Mouse (Mus musculus) gastrocnemius, postnatal 25 days (tissue): ENCODE measurements at regions not wholly inside any gene's neighbourhood (a gene's known extent, or its start where the extent isn't known, plus 50 kb on each side); places are given as distances from the start of the nearest gene placed in this dataset.

Experiments used
- DNase-seq: peaks from one replicate; pipeline ENCODE4 v3.0.0; 2022

GRCm38 (mm10) chr14:72942571-72942970 lies 106.3 kb downstream of the Cysltr2 start:
- DNase-seq: no peak

- no peak for DNase-seq
Observed at GRCm38 (mm10) chr14:72939067-72939393, 109.9 kb downstream of the Cysltr2 start.

- no peak for DNase-seq
Observed at GRCm38 (mm10) chr14:72938382-72939066, 110.4 kb downstream of the Cysltr2 start.

GRCm38 (mm10) chr14:72933598-72933997 lies 115.3 kb downstream of the Cysltr2 start:
- no peak for DNase-seq

- DNase-seq: peak; percentile 8
Observed at GRCm38 (mm10) chr14:72932296-72932695, 116.6 kb downstream of the Cysltr2 start.

- DNase-seq: no peak
Observed at GRCm38 (mm10) chr14:72901171-72901926, 147.6 kb downstream of the Cysltr2 start.

GRCm38 (mm10) chr14:72899630-72900029 lies 149.3 kb downstream of the Cysltr2 start:
- DNase-seq: no peak

- DNase-seq: no peak
Observed at GRCm38 (mm10) chr14:72892316-72892715, 156.6 kb downstream of the Cysltr2 start.

GRCm38 (mm10) chr14:72889663-72890062 lies 159.3 kb downstream of the Cysltr2 start:
- DNase-seq: no peak

- DNase-seq: no peak
Observed at GRCm38 (mm10) chr14:72887470-72888071, 161.3 kb downstream of the Cysltr2 start.

GRCm38 (mm10) chr14:72886935-72887369 lies 162.0 kb downstream of the Cysltr2 start:
- no peak for DNase-seq

GRCm38 (mm10) chr14:72885824-72886223 lies 163.1 kb downstream of the Cysltr2 start:
- no peak for DNase-seq

GRCm38 (mm10) chr14:72884561-72884960 lies 164.4 kb downstream of the Cysltr2 start:
- DNase-seq: no peak

- DNase-seq: no peak
Observed at GRCm38 (mm10) chr14:72877132-72877531, 167.3 kb upstream of the Fndc3a start.

GRCm38 (mm10) chr14:72873494-72873893 lies 163.7 kb upstream of the Fndc3a start:
- no peak for DNase-seq

GRCm38 (mm10) chr14:72869188-72869749 lies 159.5 kb upstream of the Fndc3a start:
- DNase-seq: no peak

GRCm38 (mm10) chr14:72866896-72867295 lies 157.1 kb upstream of the Fndc3a start:
- no peak for DNase-seq

- no peak for DNase-seq
Observed at GRCm38 (mm10) chr14:72865531-72865930, 155.7 kb upstream of the Fndc3a start.

GRCm38 (mm10) chr14:72864792-72865191 lies 155.0 kb upstream of the Fndc3a start:
- DNase-seq: no peak

- no peak for DNase-seq
Observed at GRCm38 (mm10) chr14:72864130-72864529, 154.3 kb upstream of the Fndc3a start.

GRCm38 (mm10) chr14:72862806-72863526 lies 153.2 kb upstream of the Fndc3a start:
- no peak for DNase-seq

- no peak for DNase-seq
Observed at GRCm38 (mm10) chr14:72854226-72854625, 144.4 kb upstream of the Fndc3a start.
